8 mouse cellular contexts compared by ENCODE assay signal in genomic region chr3:68693441-68694048, GRCm38 (mm10). TPM values are rescaled to one million over a fixed set of nuclear protein-coding genes. Genes with fewer than 3 reads are reported as not detected.
DNase-seq lines count a peak whose midpoint lies in the region; ATAC-seq and TF ChIP-seq lines count a peak whose summit lies in the region.

No protein-coding gene starts in this region.

- peak; percentile 38 for TF ChIP-seq CTCF in hindbrain, postnatal 0 days (IDR thresholded peaks at IDR 0.05; ENCODE audit: low read depth)
- TF ChIP-seq CTCF in kidney, postnatal 0 days (IDR thresholded peaks at IDR 0.05; ENCODE audit: low read depth) = 0 out of 2 replicates have a peak, but pooled peaks have one; percentile 3
- no peak for TF ChIP-seq CTCF in olfactory bulb, adult 2 months (IDR thresholded peaks at IDR 0.05; ENCODE audit: insufficient read depth, low read depth, low read length)

- no peak overlapping the region for H3K9ac ChIP-seq in hindbrain, postnatal 0 days (replicated peaks; ENCODE audit: low read length)
- H3K9ac ChIP-seq in hindbrain, embryonic 11.5 days (ENCODE audit: low read depth, low read length) = no peak overlapping the region
- H3K9ac ChIP-seq in kidney, postnatal 0 days (ENCODE audit: low read depth, low read length) = no peak overlapping the region
- no peak overlapping the region for H3K9ac ChIP-seq in limb, embryonic 14.5 days (ENCODE audit: low read depth, low read length, severe bottlenecking)

- no peaks in the 10 kb centered on the region for H3K36me3 ChIP-seq in hindbrain, postnatal 0 days (ENCODE audit: insufficient read depth, low read length)
- no peaks in the 10 kb centered on the region for H3K36me3 ChIP-seq in hindbrain, embryonic 11.5 days (ENCODE audit: control insufficient read depth, insufficient read depth, low read length)
- H3K36me3 ChIP-seq in kidney, postnatal 0 days (ENCODE audit: insufficient read depth, low read length) = no peaks in the 10 kb centered on the region
- no peaks in the 10 kb centered on the region for H3K36me3 ChIP-seq in limb, embryonic 14.5 days (ENCODE audit: control insufficient read depth, insufficient read depth, low read length)

- peak; percentile 66 for DNase-seq in hindbrain, postnatal 0 days (ENCODE audit: low spot score)
- no peak for DNase-seq in hindbrain, embryonic 11.5 days (ENCODE audit: low spot score)
- DNase-seq in adrenal gland, postnatal 25 days = peak; percentile 33
- DNase-seq in gastrocnemius, adult 18-20 months (ENCODE audit: low spot score) = peak; percentile 92
- DNase-seq in kidney, postnatal 0 days (ENCODE audit: low spot score) = peak; percentile 71
- DNase-seq in limb, embryonic 14.5 days (ENCODE audit: low spot score) = peak; percentile 40
- DNase-seq in c-Kit-positive CD71-positive TER-119-positive erythroid progenitor cells, embryonic 14.5 days (ENCODE audit: low spot score) = no peak

- no peak for TF ChIP-seq POLR2A in limb, embryonic 14.5 days (IDR thresholded peaks at IDR 0.05; ENCODE audit: borderline replicate concordance, extremely low read depth, insufficient read depth, insufficient read length)
- TF ChIP-seq POLR2A in olfactory bulb, adult 2 months (IDR thresholded peaks at IDR 0.05; ENCODE audit: insufficient read depth, low read depth, low read length) = no peak

- H3K27ac ChIP-seq in hindbrain, postnatal 0 days = no peak overlapping the region
- no peak overlapping the region for H3K27ac ChIP-seq in hindbrain, embryonic 11.5 days (ENCODE audit: low read depth, low read length)
- no peak overlapping the region for H3K27ac ChIP-seq in kidney, postnatal 0 days
- no peak overlapping the region for H3K27ac ChIP-seq in limb, embryonic 14.5 days (replicated peaks; ENCODE audit: low read depth, low read length)
- H3K27ac ChIP-seq in olfactory bulb, adult 2 months (ENCODE audit: insufficient read depth, low read depth, low read length) = peak overlapping the region; percentile 65

- no peak overlapping the region for H3K4me3 ChIP-seq in hindbrain, postnatal 0 days (ENCODE audit: low read length)
- H3K4me3 ChIP-seq in hindbrain, embryonic 11.5 days (ENCODE audit: low read depth, low read length) = no peak overlapping the region
- H3K4me3 ChIP-seq in kidney, postnatal 0 days (replicated peaks; ENCODE audit: low read depth, low read length) = no peak overlapping the region
- H3K4me3 ChIP-seq in limb, embryonic 14.5 days (replicated peaks; ENCODE audit: low read length) = no peak overlapping the region
- no peak overlapping the region for H3K4me3 ChIP-seq in olfactory bulb, adult 2 months (ENCODE audit: insufficient read depth, low read depth, low read length)

- no peak overlapping the region for H3K4me2 ChIP-seq in hindbrain, postnatal 0 days (ENCODE audit: low read depth, low read length)
- H3K4me2 ChIP-seq in hindbrain, embryonic 11.5 days (replicated peaks; ENCODE audit: low read depth, low read length) = no peak overlapping the region
- H3K4me2 ChIP-seq in kidney, postnatal 0 days (ENCODE audit: low read length) = no peak overlapping the region
- H3K4me2 ChIP-seq in limb, embryonic 14.5 days (replicated peaks; ENCODE audit: low read depth, low read length, severe bottlenecking) = no peak overlapping the region

- H3K4me1 ChIP-seq in hindbrain, postnatal 0 days (ENCODE audit: insufficient read depth, low read length) = peaks cover 5% of the 10 kb centered on the region; the same call in 1 of the 2 replicates
- no peaks in the 10 kb centered on the region for H3K4me1 ChIP-seq in hindbrain, embryonic 11.5 days (replicated peaks; ENCODE audit: control insufficient read depth, insufficient read depth, low read length)
- H3K4me1 ChIP-seq in kidney, postnatal 0 days (replicated peaks; ENCODE audit: insufficient read depth, low read length) = peaks cover 5% of the 10 kb centered on the region; the same call in 1 of the 2 replicates
- H3K4me1 ChIP-seq in limb, embryonic 14.5 days (ENCODE audit: control insufficient read depth, insufficient read depth, low read length) = peaks cover 8% of the 10 kb centered on the region
- peaks cover 22% of the 10 kb centered on the region for H3K4me1 ChIP-seq in olfactory bulb, adult 2 months (ENCODE audit: control insufficient read depth, insufficient read depth, low read length)

- ATAC-seq in hindbrain, postnatal 0 days = peak; percentile 92
- no peak for ATAC-seq in hindbrain, embryonic 11.5 days (ENCODE audit: low FRiP score)
- ATAC-seq in kidney, postnatal 0 days (replicated peaks; ENCODE audit: low FRiP score, low read depth) = no peak; the same call in 1 of the 2 replicates
- peak; percentile 82 for ATAC-seq in limb, embryonic 14.5 days (ENCODE audit: low FRiP score, low read depth)

- 25% methylated on average over 11 of the region's 11 CpGs for WGBS in hindbrain, postnatal 0 days
- WGBS in hindbrain, embryonic 11.5 days = 50% methylated on average over 11 of the region's 11 CpGs
- WGBS in kidney, postnatal 0 days = 39% methylated on average over 11 of the region's 11 CpGs
- WGBS in limb, embryonic 14.5 days = 34% methylated on average over 11 of the region's 11 CpGs
- 16% methylated on average over 11 of the region's 11 CpGs for WGBS in olfactory bulb, adult 2 months

- H3K27me3 ChIP-seq in hindbrain, postnatal 0 days (ENCODE audit: insufficient read depth, low read length) = no peaks in the 10 kb centered on the region
- no peaks in the 10 kb centered on the region for H3K27me3 ChIP-seq in hindbrain, embryonic 11.5 days (ENCODE audit: control insufficient read depth, insufficient read depth, low read length)
- H3K27me3 ChIP-seq in kidney, postnatal 0 days (ENCODE audit: insufficient read depth, low read length) = no peaks in the 10 kb centered on the region
- H3K27me3 ChIP-seq in limb, embryonic 14.5 days (ENCODE audit: control insufficient read depth, insufficient read depth, low read length) = no peaks in the 10 kb centered on the region

- H3K9me3 ChIP-seq in hindbrain, postnatal 0 days (ENCODE audit: low read length) = no peaks in the 10 kb centered on the region
- no peaks in the 10 kb centered on the region for H3K9me3 ChIP-seq in hindbrain, embryonic 11.5 days (ENCODE audit: control insufficient read depth, low read length)
- H3K9me3 ChIP-seq in kidney, postnatal 0 days (replicated peaks; ENCODE audit: low read length) = no peaks in the 10 kb centered on the region
- no peaks in the 10 kb centered on the region for H3K9me3 ChIP-seq in limb, embryonic 14.5 days (ENCODE audit: control insufficient read depth, low read length)

RNA-seq across cellular contexts. Expression of gene Il12a, which starts 3.1 kb away (rescaled TPM):
- not detected in 2 replicates for total RNA-seq in hindbrain, postnatal 0 days (2014; rRNA removed)
- 0.48 and 0.68 TPM in 2 replicates for polyA plus RNA-seq in hindbrain, postnatal 0 days (2015; fragmentation: Nextera tagmentation; extraction: Ambion mirVana)
- 0.19 TPM in 1 of 2 replicates, not detected in the other for polyA plus RNA-seq in hindbrain, embryonic 11.5 days (2014; fragmentation: Nextera tagmentation; extraction: Ambion mirVana)
- 0.67 TPM in 1 of 2 replicates, not detected in the other for total RNA-seq in adrenal gland, postnatal 25 days (2021)
- 10 to 100 TPM in 1 of 2 experiments, 1 to 10 TPM in 1; 5.6 to 10.1 TPM for total RNA-seq in gastrocnemius, adult 18-20 months (2021)
- 0.14 and 0.72 TPM in 2 replicates for polyA plus RNA-seq in kidney, postnatal 0 days (2015; fragmentation: Nextera tagmentation; extraction: Ambion mirVana)
- polyA plus RNA-seq in limb, embryonic 14.5 days (2012; rRNA removed) = 0.05 and 0.19 TPM in 2 replicates
- polyA plus RNA-seq in limb, embryonic 14.5 days (2014; fragmentation: Nextera tagmentation; extraction: Ambion mirVana) = not detected in 2 replicates
- polyA plus RNA-seq in olfactory bulb, adult 2 months (2012; ENCODE audit: insufficient read depth, insufficient read length, low replicate concordance, missing spikeins) = not detected in 2 replicates

Comparison
In these comparisons a context has a peak if more than half of its experiments do, and no peak if none do; other contexts are left out.
1. ATAC-seq: peak in hindbrain, postnatal 0 days (single experiment) and limb, embryonic 14.5 days (single experiment); none in hindbrain, embryonic 11.5 days (single experiment) and kidney, postnatal 0 days (single experiment).
2. DNase-seq: peak in hindbrain, postnatal 0 days (single experiment), adrenal gland, postnatal 25 days (single experiment), gastrocnemius, adult 18-20 months (single experiment), kidney, postnatal 0 days (single experiment) and limb, embryonic 14.5 days (single experiment); none in hindbrain, embryonic 11.5 days (single experiment) and c-Kit-positive CD71-positive TER-119-positive erythroid progenitor cells, embryonic 14.5 days (single experiment).